Mouse (Mus musculus): Measurements from ENCODE around the gene Stx3.

The Stx3 gene

GRCm38 (mm10) chr19:11725915-11726314 is 93.3 kb downstream of the Stx3 start:
- DNase-seq (ENCODE audit: low spot score): no peak

Measured in layer of hippocampus, adult 11-12 months (tissue).